Mouse (Mus musculus) MEL (cell line): ENCODE results near the gene Rbck1.

Experiments
- NELFE ChIP-seq: IDR thresholded peaks from 2 replicates; pipeline ENCODE4 v1.6.1; 2011; ENCODE audit warnings: low read depth, low read length, improper control_type of control experiment
- TAL1 ChIP-seq: IDR thresholded peaks from 2 replicates; pipeline ENCODE4 v1.6.1; 2012; ENCODE audit warnings: mild to moderate bottlenecking, inconsistent platforms, low read length, moderate library complexity, mixed read lengths

DNA sequence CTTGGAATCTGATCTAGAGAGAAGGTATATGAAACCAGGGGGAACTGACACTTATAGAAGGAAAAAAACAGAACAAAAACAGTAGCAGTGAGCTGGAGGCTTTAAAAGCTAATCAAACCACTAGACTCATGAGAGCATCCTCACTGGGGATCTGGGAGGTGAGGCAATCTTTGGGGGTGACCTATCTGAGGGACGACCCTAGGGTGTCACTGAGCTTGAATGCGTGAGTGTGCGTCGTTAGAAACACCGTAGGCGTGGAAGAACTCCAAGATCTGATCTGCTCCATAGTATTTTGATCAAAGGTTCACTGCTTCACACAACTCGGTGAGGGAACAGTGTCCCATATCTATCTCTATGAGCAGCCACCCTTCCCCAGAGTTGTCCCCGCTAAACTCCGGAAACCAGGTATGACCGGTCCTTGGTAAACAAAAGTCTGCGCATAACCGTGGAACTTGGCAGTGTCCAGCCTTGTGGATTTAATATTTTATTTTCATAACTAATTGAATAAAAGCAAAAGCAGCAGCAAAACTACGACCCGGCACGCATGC lies 39.2 kb downstream of the Rbck1 start:
- TF ChIP-seq NELFE (no peak), TAL1 (no peak)
